Mouse (Mus musculus): ENCODE data around the gene 4930558C23Rik. TPM values are rescaled to one million over a fixed set of nuclear protein-coding genes. Genes with fewer than 3 reads are reported as not detected.
"Not testable (repeated sequence)": the region's sequence is repeated elsewhere in the genome, so short reads cannot be mapped to it uniquely, and the experiment has no call there.

Gene 4930558C23Rik
- not detected in 2 replicates for total RNA-seq (2014; rRNA removed)
- polyA plus RNA-seq (2012; rRNA removed): not detected in 2 replicates

DNA sequence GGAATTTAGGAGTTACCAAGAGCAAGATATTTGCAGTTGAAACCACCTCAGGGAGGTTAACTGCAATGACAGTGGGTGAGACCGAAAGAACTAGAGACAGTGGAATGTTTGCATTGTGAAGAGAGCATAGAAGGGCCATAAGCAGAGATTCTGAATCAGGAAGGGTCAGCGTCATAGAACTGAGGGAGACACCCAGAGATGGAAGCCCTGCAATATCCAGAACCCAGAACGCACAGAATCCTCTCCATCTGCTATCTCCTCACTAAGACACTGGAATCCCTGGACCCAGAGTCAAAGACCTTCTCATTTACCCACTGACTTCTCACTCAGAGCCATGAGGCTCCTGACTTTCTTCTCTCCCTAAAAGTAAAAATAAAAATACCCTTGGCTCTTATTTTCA lies at the start of gene 4930558C23Rik:
TSS of gene 4930558C23Rik (minus strand) at position 101 of the 400 bp plus-strand sequence.
- Histone ChIP-seq H3K79me2 (ENCODE audit: control insufficient read depth, insufficient read depth, low read length) (no peaks in the 10 kb centered on the region), H3K27me3 (ENCODE audit: control insufficient read depth, insufficient read depth, low read length) (no peaks in the 10 kb centered on the region), H3K4me3 (ENCODE audit: insufficient read depth, low read depth, low read length) (no peak within 1 kb of the TSS), H3K36me3 (ENCODE audit: control insufficient read depth, insufficient read depth, low read length) (no peaks in the 10 kb centered on the region), H3K9ac (ENCODE audit: low read depth, low read length) (no peak within 1 kb of the TSS), H3K27ac (replicated peaks; ENCODE audit: insufficient read depth, low read depth, low read length) (no peak within 1 kb of the TSS), H3K4me1 (ENCODE audit: control insufficient read depth, insufficient read depth, low read length) (no peaks in the 10 kb centered on the region)
- no peak for TF ChIP-seq POLR2A (IDR thresholded peaks at IDR 0.05; ENCODE audit: extremely low read depth, insufficient read depth, low read length)
- WGBS: 95% methylated on average over 3 of the region's 3 CpGs
- no peak for DNase-seq (ENCODE audit: extremely low read depth, low read depth, low spot score)

DNA sequence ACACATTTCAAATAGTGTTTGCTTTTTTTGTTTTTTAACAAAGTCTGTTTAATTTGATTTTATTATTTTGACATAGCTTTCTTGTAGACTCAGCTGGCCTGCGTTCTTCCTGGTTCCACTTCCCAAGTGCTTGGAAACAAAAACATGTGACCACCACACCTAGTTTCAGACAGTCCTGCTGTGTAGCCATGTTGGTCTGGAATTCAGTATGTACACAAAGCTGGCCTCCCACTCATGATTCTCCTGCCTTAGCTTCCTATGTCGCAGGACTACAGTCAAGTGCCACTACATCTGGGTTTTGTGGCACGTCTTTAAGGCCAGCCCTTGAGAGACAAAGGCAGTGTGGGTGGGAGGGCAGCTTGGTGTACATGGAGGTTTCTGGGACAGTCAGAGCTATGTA lies 48.3 kb upstream of the 4930558C23Rik start:
- H3K9ac ChIP-seq (ENCODE audit: low read depth, low read length): no peak overlapping the region
- WGBS: 91% methylated on average over 3 of the region's 3 CpGs
- H3K36me3 ChIP-seq (ENCODE audit: control insufficient read depth, insufficient read depth, low read length): peaks cover 48% of the 10 kb centered on the region
- DNase-seq (ENCODE audit: extremely low read depth, low read depth, low spot score): no peak
- peaks cover 20% of the 10 kb centered on the region for H3K79me2 ChIP-seq (ENCODE audit: control insufficient read depth, insufficient read depth, low read length)
- H3K4me3 ChIP-seq (ENCODE audit: insufficient read depth, low read depth, low read length): no peak overlapping the region
- H3K4me1 ChIP-seq (ENCODE audit: control insufficient read depth, insufficient read depth, low read length): peaks cover 4% of the 10 kb centered on the region; the same call in 1 of the 2 replicates
- no peaks in the 10 kb centered on the region for H3K27me3 ChIP-seq (ENCODE audit: control insufficient read depth, insufficient read depth, low read length)
- no peak for TF ChIP-seq CTCF (IDR thresholded peaks at IDR 0.05; ENCODE audit: low read depth, low read length)
- TF ChIP-seq POLR2A (IDR thresholded peaks at IDR 0.05; ENCODE audit: extremely low read depth, insufficient read depth, low read length): no peak
- H3K27ac ChIP-seq (replicated peaks; ENCODE audit: insufficient read depth, low read depth, low read length): no peak overlapping the region

DNA sequence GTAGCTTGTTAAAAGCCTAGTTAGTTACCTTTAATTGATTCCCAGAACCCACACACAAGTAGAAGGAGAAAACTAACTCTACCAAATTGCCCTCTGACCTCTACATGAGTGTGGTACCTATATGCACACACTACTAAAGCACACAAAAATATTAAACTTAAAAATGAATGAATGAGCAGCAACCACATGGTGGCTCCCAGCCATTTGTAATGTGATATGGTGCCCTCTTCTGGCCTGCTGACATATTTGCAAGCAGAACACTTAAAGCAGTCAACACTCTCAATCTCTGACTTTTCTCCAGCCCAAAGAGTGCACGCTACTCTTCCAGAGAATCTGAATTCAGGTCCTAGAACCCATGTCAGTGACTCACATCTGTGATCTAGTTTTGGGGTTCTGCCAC lies 47.8 kb upstream of the 4930558C23Rik start:
- WGBS: 33% methylated on average over 1 of the region's 1 CpGs
- peak; percentile 53 for DNase-seq (ENCODE audit: extremely low read depth, low read depth, low spot score)
- H3K4me3 ChIP-seq (ENCODE audit: insufficient read depth, low read depth, low read length): no peak overlapping the region
- peaks cover 8% of the 10 kb centered on the region for H3K4me1 ChIP-seq (ENCODE audit: control insufficient read depth, insufficient read depth, low read length)
- H3K27ac ChIP-seq (replicated peaks; ENCODE audit: insufficient read depth, low read depth, low read length): no peak overlapping the region
- H3K27me3 ChIP-seq (ENCODE audit: control insufficient read depth, insufficient read depth, low read length): no peaks in the 10 kb centered on the region
- no peak overlapping the region for H3K9ac ChIP-seq (ENCODE audit: low read depth, low read length)
- peaks cover 48% of the 10 kb centered on the region for H3K36me3 ChIP-seq (ENCODE audit: control insufficient read depth, insufficient read depth, low read length)
- no peak for TF ChIP-seq POLR2A (IDR thresholded peaks at IDR 0.05; ENCODE audit: extremely low read depth, insufficient read depth, low read length)
- peak; percentile 46 for TF ChIP-seq CTCF (IDR thresholded peaks at IDR 0.05; ENCODE audit: low read depth, low read length)
- peaks cover 22% of the 10 kb centered on the region for H3K79me2 ChIP-seq (ENCODE audit: control insufficient read depth, insufficient read depth, low read length)

DNA sequence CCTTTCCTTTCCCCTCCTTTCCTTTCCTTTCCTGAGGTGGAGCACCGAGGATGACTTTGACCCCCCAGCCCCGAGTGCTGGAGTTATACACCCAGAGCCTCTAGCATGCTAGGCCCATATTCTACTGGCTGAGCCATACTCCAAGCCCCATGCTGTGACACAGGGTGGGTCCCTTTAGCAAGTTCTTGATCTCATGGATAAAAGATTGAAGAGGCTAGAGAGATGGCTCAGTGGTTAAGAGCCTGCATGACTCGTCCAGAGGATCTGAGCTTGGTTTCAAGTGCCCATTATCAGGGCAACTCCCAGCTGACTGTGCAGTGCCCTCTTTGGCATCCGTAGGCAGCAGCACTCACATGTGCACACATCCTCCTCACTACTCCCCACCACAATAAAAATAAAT lies 42.7 kb upstream of the 4930558C23Rik start:
- Histone ChIP-seq H3K4me3 (ENCODE audit: insufficient read depth, low read depth, low read length) (no peak overlapping the region), H3K36me3 (ENCODE audit: control insufficient read depth, insufficient read depth, low read length) (peaks cover 12% of the 10 kb centered on the region), H3K27me3 (ENCODE audit: control insufficient read depth, insufficient read depth, low read length) (no peaks in the 10 kb centered on the region), H3K79me2 (ENCODE audit: control insufficient read depth, insufficient read depth, low read length) (peaks cover 19% of the 10 kb centered on the region; the same call in 1 of the 2 replicates), H3K9ac (ENCODE audit: low read depth, low read length) (no peak overlapping the region), H3K27ac (replicated peaks; ENCODE audit: insufficient read depth, low read depth, low read length) (no peak overlapping the region), H3K4me1 (ENCODE audit: control insufficient read depth, insufficient read depth, low read length) (peaks cover 31% of the 10 kb centered on the region)
- 46% methylated on average over 4 of the region's 4 CpGs for WGBS
- no peak for TF ChIP-seq CTCF (IDR thresholded peaks at IDR 0.05; ENCODE audit: low read depth, low read length)
- DNase-seq (ENCODE audit: extremely low read depth, low read depth, low spot score): no peak

DNA sequence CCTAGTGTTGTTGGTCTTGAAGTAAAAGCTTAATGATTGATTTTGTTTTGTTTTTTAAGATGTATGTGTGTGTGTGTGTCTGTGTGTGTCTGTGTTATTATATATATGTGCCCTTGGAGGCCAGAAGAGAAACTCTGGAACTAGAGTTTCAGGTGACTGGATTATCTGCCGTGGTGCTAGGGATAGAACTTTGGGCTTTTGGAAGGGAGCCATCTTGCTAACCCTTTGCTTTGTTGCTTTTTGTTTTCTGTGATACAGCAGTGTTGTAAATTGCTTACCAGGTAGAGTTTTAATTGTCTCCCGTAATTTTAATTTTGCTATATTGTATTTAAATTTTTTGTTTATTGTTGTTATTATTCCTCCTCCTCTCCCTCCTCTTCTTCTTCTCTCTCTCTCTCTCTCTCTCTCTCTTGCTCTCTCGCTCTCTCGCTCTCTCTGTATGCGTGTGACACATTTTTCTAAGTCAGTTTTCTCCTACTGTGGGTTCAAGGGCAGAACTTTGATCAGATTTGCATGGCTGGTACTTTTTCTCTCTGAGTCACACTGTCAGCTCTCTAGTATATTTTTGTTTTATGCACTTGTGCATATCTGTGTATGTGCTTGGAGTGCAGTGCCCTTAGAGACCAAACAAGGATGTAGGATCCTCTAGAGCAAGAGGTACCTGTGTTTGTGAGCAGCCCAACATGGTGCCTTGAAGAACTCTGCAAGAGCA lies 39.9 kb upstream of the 4930558C23Rik start:
- peaks cover 9% of the 10 kb centered on the region; the same call in 1 of the 2 replicates for H3K36me3 ChIP-seq (ENCODE audit: control insufficient read depth, insufficient read depth, low read length)
- no peak overlapping the region for H3K4me3 ChIP-seq (ENCODE audit: insufficient read depth, low read depth, low read length)
- no peak overlapping the region for H3K27ac ChIP-seq (replicated peaks; ENCODE audit: insufficient read depth, low read depth, low read length)
- DNase-seq (ENCODE audit: extremely low read depth, low read depth, low spot score): peak; percentile 87
- TF ChIP-seq POLR2A (IDR thresholded peaks at IDR 0.05; ENCODE audit: extremely low read depth, insufficient read depth, low read length) (no peak), CTCF (IDR thresholded peaks at IDR 0.05; ENCODE audit: low read depth, low read length) (no peak)
- H3K27me3 ChIP-seq (ENCODE audit: control insufficient read depth, insufficient read depth, low read length): no peaks in the 10 kb centered on the region
- 29% methylated on average over 5 of the region's 5 CpGs for WGBS
- H3K79me2 ChIP-seq (ENCODE audit: control insufficient read depth, insufficient read depth, low read length): peaks cover 34% of the 10 kb centered on the region; the same call in 1 of the 2 replicates
- H3K4me1 ChIP-seq (ENCODE audit: control insufficient read depth, insufficient read depth, low read length): peaks cover 38% of the 10 kb centered on the region
- no peak overlapping the region for H3K9ac ChIP-seq (ENCODE audit: low read depth, low read length)

DNA sequence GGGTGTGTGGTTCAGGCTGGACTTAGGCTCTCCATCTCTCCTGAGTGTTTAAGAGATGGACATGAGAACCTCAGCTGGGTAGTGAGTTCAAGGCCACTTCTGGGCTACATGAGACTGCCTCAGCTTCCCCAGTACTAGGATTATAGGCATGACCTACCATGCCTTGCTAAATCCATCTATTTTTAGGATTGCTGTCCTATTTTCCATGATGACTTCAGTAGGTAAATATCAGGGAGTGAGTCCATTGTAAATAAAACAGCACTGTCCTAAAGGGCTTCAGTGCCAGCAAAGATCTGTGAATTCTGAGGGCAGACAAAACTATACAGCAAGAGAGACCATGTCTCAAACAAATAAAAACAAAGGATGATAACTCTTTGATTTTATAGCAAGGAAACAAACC lies 37.0 kb upstream of the 4930558C23Rik start:
- Histone ChIP-seq H3K4me3 (ENCODE audit: insufficient read depth, low read depth, low read length) (no peak overlapping the region), H3K4me1 (ENCODE audit: control insufficient read depth, insufficient read depth, low read length) (peaks cover 35% of the 10 kb centered on the region), H3K79me2 (ENCODE audit: control insufficient read depth, insufficient read depth, low read length) (peaks cover 48% of the 10 kb centered on the region), H3K27me3 (ENCODE audit: control insufficient read depth, insufficient read depth, low read length) (no peaks in the 10 kb centered on the region), H3K36me3 (ENCODE audit: control insufficient read depth, insufficient read depth, low read length) (peaks cover 15% of the 10 kb centered on the region), H3K9ac (ENCODE audit: low read depth, low read length) (no peak overlapping the region), H3K27ac (replicated peaks; ENCODE audit: insufficient read depth, low read depth, low read length) (peak overlapping the region; percentile 79)
- TF ChIP-seq POLR2A (IDR thresholded peaks at IDR 0.05; ENCODE audit: extremely low read depth, insufficient read depth, low read length) (no peak), CTCF (IDR thresholded peaks at IDR 0.05; ENCODE audit: low read depth, low read length) (no peak)
- DNase-seq (ENCODE audit: extremely low read depth, low read depth, low spot score): peak; percentile 95

DNA sequence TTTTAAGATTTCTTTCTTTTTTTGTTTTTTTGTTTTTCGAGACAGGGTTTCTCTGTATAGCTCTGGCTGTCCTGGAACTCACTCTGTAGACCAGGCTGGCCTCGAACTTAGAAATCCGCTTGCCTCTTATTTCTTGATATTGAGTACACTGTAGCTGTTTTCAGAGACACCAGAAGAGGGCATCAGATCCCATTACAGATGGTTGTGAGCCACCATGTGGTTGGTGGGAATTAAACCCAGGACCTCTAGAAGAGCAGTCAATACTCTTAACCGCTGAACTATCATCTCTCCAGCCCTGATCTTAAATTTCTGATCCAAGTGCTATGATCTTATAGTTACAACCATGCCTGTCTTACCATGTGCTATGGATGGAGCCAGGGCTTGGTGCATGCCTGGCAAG lies 36.0 kb upstream of the 4930558C23Rik start:
- peaks cover 15% of the 10 kb centered on the region for H3K36me3 ChIP-seq (ENCODE audit: control insufficient read depth, insufficient read depth, low read length)

More for the DNA sequence above, 36.0 kb upstream of the 4930558C23Rik start:
- WGBS: 97% methylated on average over 4 of the region's 4 CpGs
- H3K9ac ChIP-seq (ENCODE audit: low read depth, low read length); DNase-seq (ENCODE audit: extremely low read depth, low read depth, low spot score); H3K4me3 ChIP-seq (ENCODE audit: insufficient read depth, low read depth, low read length); H3K27me3 ChIP-seq (ENCODE audit: control insufficient read depth, insufficient read depth, low read length): not testable (repeated sequence)
- Histone ChIP-seq H3K79me2 (ENCODE audit: control insufficient read depth, insufficient read depth, low read length) (peaks cover 51% of the 10 kb centered on the region), H3K4me1 (ENCODE audit: control insufficient read depth, insufficient read depth, low read length) (peaks cover 31% of the 10 kb centered on the region), H3K27ac (replicated peaks; ENCODE audit: insufficient read depth, low read depth, low read length) (0 out of 2 replicates have a peak overlapping the region, but pooled peaks have one; percentile 34)

Measured in liver, adult 2 months (tissue).